Mouse (Mus musculus): ENCODE measurements at regions not wholly inside any gene's neighbourhood (a gene's known extent, or its start where the extent isn't known, plus 50 kb on each side); places are given as distances from the start of the nearest gene placed in this dataset.

DNA sequence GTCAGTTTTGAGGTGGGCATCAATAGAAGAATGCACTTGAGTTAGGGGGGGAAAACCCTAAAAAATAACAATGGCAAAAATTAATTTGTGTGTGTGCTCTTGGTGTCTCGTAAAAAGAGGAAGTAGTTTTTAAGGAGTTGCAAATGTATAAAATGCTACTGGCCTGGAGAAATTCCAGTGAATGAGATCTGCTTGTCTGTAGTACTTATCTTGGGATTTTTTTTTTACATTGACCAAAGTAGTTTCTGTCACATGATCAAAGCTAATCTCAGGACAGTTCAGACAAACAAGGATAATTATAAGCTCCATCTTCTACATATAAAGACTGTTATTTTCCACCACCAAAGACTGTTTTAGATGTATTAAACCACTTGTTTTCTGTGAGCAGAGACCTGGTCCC, 128.3 kb upstream of the Zeb2 start:
- Histone ChIP-seq H3K4me1 (ENCODE audit: control insufficient read depth, insufficient read depth, low read length) (no peaks in the 10 kb centered on the region), H3K4me3 (ENCODE audit: low read length) (no peak overlapping the region), H3K27ac (ENCODE audit: low read depth, low read length) (no peak overlapping the region), H3K9ac (ENCODE audit: low read depth, low read length) (no peak overlapping the region), H3K27me3 (ENCODE audit: control insufficient read depth, insufficient read depth, low read length) (no peaks in the 10 kb centered on the region), H3K4me2 (replicated peaks; ENCODE audit: low read depth, low read length) (no peak overlapping the region), H3K9me3 (ENCODE audit: control insufficient read depth, low read length) (no peaks in the 10 kb centered on the region), H3K36me3 (ENCODE audit: control insufficient read depth, insufficient read depth, low read length) (no peaks in the 10 kb centered on the region)
- 65% methylated on average over 1 of the region's 1 CpGs for WGBS
- no peak for ATAC-seq (ENCODE audit: low FRiP score, low TSS enrichment)

DNA sequence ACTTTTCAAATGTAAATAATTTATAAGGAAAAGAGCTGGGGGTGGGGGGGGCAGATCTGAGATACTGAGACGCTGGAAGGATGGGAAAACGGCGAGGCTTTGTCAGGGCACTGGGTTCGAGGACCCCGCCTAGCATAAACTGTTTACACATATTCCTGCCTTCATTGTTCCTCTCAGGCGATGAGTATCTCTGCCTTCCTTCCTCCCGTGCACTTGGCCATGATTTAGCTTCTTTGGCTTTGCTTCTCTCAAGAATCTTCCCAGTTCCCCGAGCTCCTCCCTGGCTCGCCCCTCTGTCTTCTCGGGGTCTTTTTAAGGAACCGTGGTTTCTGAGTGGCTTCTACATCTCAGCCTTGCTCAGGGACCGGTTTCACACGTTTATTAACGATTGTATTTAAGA, 127.3 kb upstream of the Zeb2 start:
- Histone ChIP-seq H3K27ac (ENCODE audit: low read depth, low read length) (no peak overlapping the region), H3K4me2 (replicated peaks; ENCODE audit: low read depth, low read length) (no peak overlapping the region), H3K27me3 (ENCODE audit: control insufficient read depth, insufficient read depth, low read length) (no peaks in the 10 kb centered on the region), H3K4me1 (ENCODE audit: control insufficient read depth, insufficient read depth, low read length) (0 out of 2 replicates have a peak, but pooled peaks cover 4% of the 10 kb centered on the region), H3K36me3 (ENCODE audit: control insufficient read depth, insufficient read depth, low read length) (no peaks in the 10 kb centered on the region), H3K9me3 (ENCODE audit: control insufficient read depth, low read length) (no peaks in the 10 kb centered on the region), H3K9ac (ENCODE audit: low read depth, low read length) (no peak overlapping the region), H3K4me3 (ENCODE audit: low read length) (no peak overlapping the region)
- no peak for ATAC-seq (ENCODE audit: low FRiP score, low TSS enrichment)
- 87% methylated on average over 14 of the region's 14 CpGs for WGBS

DNA sequence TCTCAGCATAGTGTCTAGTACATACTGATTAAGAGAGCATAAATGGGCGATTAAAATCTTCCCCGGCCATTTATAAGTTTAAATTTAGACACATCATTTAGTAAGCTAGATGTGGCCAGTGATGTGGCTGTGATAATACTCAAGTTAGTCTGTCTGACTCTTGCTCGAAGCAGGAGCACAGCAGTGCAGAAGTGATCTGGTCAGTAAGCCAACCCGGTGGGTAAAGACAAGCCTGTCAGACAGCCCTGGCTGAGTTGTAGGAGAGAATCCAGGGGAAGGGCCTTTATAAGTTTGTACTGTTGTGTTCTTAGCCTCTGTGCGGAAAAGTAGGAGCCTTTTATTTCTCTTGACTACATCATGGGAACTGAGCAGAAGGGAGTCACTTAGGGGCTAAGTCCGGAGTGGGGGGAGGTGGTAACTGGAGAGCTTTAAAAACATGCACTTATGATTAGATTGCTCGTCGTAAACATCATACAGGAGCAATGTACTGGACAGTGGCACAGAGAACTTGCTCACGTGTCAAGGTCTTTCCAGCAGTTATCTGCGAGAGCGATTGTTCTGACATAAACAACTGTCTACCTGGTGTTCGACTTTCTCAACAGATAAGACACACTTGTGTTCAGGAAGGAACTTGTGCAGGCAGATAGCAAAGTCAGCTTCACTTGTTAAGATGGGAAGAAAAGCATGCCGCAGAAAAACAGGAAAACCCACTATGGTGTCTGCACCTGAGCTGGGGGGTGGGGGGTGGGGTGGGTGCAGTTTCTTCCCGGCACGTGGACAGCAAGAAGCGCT, 122.5 kb upstream of the Zeb2 start:
- Histone ChIP-seq H3K9ac (ENCODE audit: low read depth, low read length) (no peak overlapping the region), H3K27me3 (ENCODE audit: control insufficient read depth, insufficient read depth, low read length) (no peaks in the 10 kb centered on the region), H3K4me2 (replicated peaks; ENCODE audit: low read depth, low read length) (no peak overlapping the region), H3K4me1 (ENCODE audit: control insufficient read depth, insufficient read depth, low read length) (0 out of 2 replicates have a peak, but pooled peaks cover 4% of the 10 kb centered on the region), H3K36me3 (ENCODE audit: control insufficient read depth, insufficient read depth, low read length) (no peaks in the 10 kb centered on the region), H3K27ac (ENCODE audit: low read depth, low read length) (no peak overlapping the region), H3K9me3 (ENCODE audit: control insufficient read depth, low read length) (no peaks in the 10 kb centered on the region), H3K4me3 (ENCODE audit: low read length) (no peak overlapping the region)
- 70% methylated on average over 16 of the region's 16 CpGs for WGBS
- ATAC-seq (ENCODE audit: low FRiP score, low TSS enrichment): no peak

DNA sequence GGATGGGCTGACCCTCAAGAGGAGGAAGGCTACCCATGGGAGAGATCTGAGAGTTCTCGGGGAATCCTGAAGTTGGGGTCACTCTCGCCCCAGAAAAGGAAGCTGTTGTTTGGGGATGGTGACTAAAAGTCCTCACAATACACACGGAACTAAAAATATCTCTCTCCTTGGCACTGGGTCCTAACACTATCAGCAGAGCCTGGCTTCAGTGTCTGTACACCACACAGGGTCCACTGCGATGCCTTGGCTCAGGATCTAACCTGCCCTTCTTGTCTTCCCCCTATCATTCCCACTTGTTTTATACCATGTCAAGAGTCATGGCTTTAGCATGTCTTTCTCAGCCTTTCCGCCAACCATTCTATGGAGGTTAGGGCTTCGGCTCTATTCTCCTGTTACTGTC, 121.8 kb upstream of the Zeb2 start:
- no peak for ATAC-seq (ENCODE audit: low FRiP score, low TSS enrichment)
- H3K4me2 ChIP-seq (replicated peaks; ENCODE audit: low read depth, low read length): no peak overlapping the region
- 0 out of 2 replicates have a peak, but pooled peaks cover 4% of the 10 kb centered on the region for H3K4me1 ChIP-seq (ENCODE audit: control insufficient read depth, insufficient read depth, low read length)
- H3K27ac ChIP-seq (ENCODE audit: low read depth, low read length): no peak overlapping the region
- H3K27me3 ChIP-seq (ENCODE audit: control insufficient read depth, insufficient read depth, low read length): no peaks in the 10 kb centered on the region
- WGBS: 90% methylated on average over 6 of the region's 6 CpGs
- H3K4me3 ChIP-seq (ENCODE audit: low read length): no peak overlapping the region
- no peaks in the 10 kb centered on the region for H3K36me3 ChIP-seq (ENCODE audit: control insufficient read depth, insufficient read depth, low read length)
- H3K9ac ChIP-seq (ENCODE audit: low read depth, low read length): no peak overlapping the region
- H3K9me3 ChIP-seq (ENCODE audit: control insufficient read depth, low read length): no peaks in the 10 kb centered on the region

DNA sequence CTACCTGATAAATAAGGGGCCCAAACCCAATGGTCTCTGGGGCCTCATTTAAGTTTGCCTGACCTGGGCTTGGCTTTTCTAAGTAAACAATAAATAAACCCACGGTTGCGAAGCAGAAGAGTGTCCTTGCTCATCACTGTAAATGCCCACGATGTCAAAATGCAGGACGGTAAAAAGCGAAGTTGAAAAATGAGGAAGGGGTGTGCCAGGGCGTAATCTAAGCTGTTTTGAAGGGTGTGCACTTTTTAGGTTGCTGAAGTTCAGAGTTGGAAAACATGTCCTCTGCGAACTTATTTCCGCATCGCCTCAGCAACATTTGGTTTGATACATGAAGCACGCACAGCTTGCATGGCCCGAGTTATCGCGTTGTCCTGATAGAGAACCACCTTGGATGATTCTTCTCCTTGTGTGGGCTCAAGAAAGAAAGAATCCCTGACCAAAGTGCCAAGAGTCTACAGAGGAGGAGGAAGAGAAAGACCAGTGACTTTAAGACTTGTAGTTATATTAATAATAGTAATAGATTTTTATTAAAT, 119.0 kb upstream of the Zeb2 start:
- H3K4me3 ChIP-seq (ENCODE audit: low read length): no peak overlapping the region
- ATAC-seq (ENCODE audit: low FRiP score, low TSS enrichment): no peak
- H3K27ac ChIP-seq (ENCODE audit: low read depth, low read length): no peak overlapping the region
- H3K36me3 ChIP-seq (ENCODE audit: control insufficient read depth, insufficient read depth, low read length): no peaks in the 10 kb centered on the region
- H3K27me3 ChIP-seq (ENCODE audit: control insufficient read depth, insufficient read depth, low read length): no peaks in the 10 kb centered on the region
- 0 out of 2 replicates have a peak, but pooled peaks cover 4% of the 10 kb centered on the region for H3K4me1 ChIP-seq (ENCODE audit: control insufficient read depth, insufficient read depth, low read length)
- H3K9me3 ChIP-seq (ENCODE audit: control insufficient read depth, low read length): no peaks in the 10 kb centered on the region
- H3K4me2 ChIP-seq (replicated peaks; ENCODE audit: low read depth, low read length): no peak overlapping the region
- H3K9ac ChIP-seq (ENCODE audit: low read depth, low read length): no peak overlapping the region
- 92% methylated on average over 13 of the region's 13 CpGs for whole genome bisulfite sequencing

DNA sequence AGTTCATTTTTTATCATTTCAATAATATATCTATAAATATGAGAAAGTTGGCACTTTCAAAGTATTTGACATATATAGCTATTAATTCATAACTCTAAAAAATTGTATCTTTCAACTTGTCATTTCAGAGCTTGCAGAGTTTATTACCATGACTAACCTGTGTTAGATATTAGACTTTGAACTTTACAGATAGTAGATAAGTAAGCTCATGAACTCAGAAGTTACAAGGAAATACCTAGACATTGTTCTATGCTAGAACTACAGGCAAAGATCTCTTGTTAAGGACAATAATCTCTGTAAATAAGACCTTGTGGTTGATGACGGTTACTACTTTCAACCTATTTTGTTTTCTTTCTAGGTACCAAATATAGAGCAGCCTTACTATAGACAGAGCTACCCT, 117.0 kb upstream of the Zeb2 start:
- ATAC-seq (ENCODE audit: low FRiP score, low TSS enrichment): no peak
- Histone ChIP-seq H3K9me3 (ENCODE audit: control insufficient read depth, low read length) (no peaks in the 10 kb centered on the region), H3K27me3 (ENCODE audit: control insufficient read depth, insufficient read depth, low read length) (no peaks in the 10 kb centered on the region), H3K27ac (ENCODE audit: low read depth, low read length) (no peak overlapping the region), H3K36me3 (ENCODE audit: control insufficient read depth, insufficient read depth, low read length) (no peaks in the 10 kb centered on the region), H3K4me2 (replicated peaks; ENCODE audit: low read depth, low read length) (no peak overlapping the region), H3K9ac (ENCODE audit: low read depth, low read length) (no peak overlapping the region), H3K4me1 (ENCODE audit: control insufficient read depth, insufficient read depth, low read length) (no peaks in the 10 kb centered on the region), H3K4me3 (ENCODE audit: low read length) (no peak overlapping the region)
- 73% methylated on average over 1 of the region's 1 CpGs for WGBS

DNA sequence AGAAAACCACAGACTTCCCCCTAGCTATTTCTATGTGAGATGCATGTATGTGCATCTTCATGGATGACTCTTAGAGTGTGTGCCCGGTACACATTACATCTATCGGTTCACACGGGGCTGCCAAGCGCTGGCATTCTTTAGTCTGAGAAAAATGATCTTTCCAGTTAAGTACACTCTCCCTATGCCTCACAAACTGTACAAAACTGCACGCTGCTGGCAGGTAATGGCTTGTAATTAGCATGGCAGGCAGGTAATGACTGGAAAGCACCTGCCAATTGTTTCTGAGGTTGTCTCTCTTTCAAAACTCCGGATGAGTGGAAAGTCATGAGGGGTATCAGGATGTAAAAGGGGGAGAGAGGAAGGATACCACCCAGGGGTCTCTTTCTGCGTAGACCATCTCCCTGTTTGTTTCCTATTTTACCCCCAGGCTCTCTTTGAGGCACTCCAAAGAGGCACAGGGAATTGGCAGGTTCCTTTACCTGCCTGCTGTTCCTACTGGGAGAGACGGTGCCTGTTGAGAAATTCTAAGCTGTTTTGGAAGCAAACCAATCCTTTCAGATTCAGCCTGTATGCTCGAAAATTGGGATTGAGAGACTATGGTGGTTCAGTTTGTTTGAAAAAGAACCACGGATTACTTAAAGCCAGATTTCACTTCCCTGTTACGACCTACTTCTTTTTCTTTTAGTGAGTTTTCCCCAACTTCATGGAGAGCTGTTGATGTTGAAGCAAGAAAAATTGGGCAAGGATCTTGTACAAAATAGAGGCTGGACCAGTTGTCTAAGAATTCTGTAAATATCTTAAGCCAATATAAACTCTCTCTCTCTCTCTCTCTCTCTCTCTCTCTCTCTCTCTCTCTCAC, 113.4 kb upstream of the Zeb2 start:
- no peaks in the 10 kb centered on the region for H3K4me1 ChIP-seq (ENCODE audit: control insufficient read depth, insufficient read depth, low read length)
- no peaks in the 10 kb centered on the region for H3K27me3 ChIP-seq (ENCODE audit: control insufficient read depth, insufficient read depth, low read length)
- H3K9me3 ChIP-seq (ENCODE audit: control insufficient read depth, low read length): no peaks in the 10 kb centered on the region
- no peak overlapping the region for H3K9ac ChIP-seq (ENCODE audit: low read depth, low read length)
- no peak overlapping the region for H3K27ac ChIP-seq (ENCODE audit: low read depth, low read length)
- H3K4me3 ChIP-seq (ENCODE audit: low read length): no peak overlapping the region
- ATAC-seq (ENCODE audit: low FRiP score, low TSS enrichment): no peak
- H3K4me2 ChIP-seq (replicated peaks; ENCODE audit: low read depth, low read length): no peak overlapping the region
- no peaks in the 10 kb centered on the region for H3K36me3 ChIP-seq (ENCODE audit: control insufficient read depth, insufficient read depth, low read length)
- 77% methylated on average over 11 of the region's 11 CpGs for WGBS

DNA sequence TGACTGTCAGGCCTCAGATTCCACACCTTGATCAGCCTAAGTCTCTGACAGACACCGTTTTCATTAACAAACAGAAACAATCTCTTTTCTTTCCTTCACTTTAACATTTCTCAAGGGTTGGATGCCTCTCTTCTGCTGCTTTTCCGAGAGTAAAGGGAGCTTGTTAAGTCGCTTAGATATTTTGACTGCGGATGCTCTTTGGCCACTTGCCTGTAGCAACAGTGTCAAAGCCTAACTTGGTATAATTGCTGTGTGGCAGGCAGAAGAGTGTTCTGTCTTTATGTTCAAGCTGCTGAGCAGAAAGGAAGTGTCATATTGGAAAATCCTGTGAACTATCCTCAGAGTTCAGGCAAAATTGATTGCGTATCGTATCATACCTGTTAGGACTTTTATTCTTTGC, 112.3 kb upstream of the Zeb2 start:
- ATAC-seq (ENCODE audit: low FRiP score, low TSS enrichment): no peak
- Histone ChIP-seq H3K4me2 (replicated peaks; ENCODE audit: low read depth, low read length) (no peak overlapping the region), H3K27ac (ENCODE audit: low read depth, low read length) (no peak overlapping the region), H3K9me3 (ENCODE audit: control insufficient read depth, low read length) (no peaks in the 10 kb centered on the region), H3K9ac (ENCODE audit: low read depth, low read length) (no peak overlapping the region), H3K27me3 (ENCODE audit: control insufficient read depth, insufficient read depth, low read length) (no peaks in the 10 kb centered on the region), H3K4me3 (ENCODE audit: low read length) (no peak overlapping the region), H3K36me3 (ENCODE audit: control insufficient read depth, insufficient read depth, low read length) (no peaks in the 10 kb centered on the region), H3K4me1 (ENCODE audit: control insufficient read depth, insufficient read depth, low read length) (no peaks in the 10 kb centered on the region)
- 67% methylated on average over 6 of the region's 6 CpGs for WGBS
